Mouse (Mus musculus) gastrocnemius, adult 2 months (tissue): ENCODE measurements around the gene Tspyl4. TPM values are rescaled to one million over a fixed set of nuclear protein-coding genes. Genes with fewer than 3 reads are reported as not detected.
A peak's percentile ranks its signal among the peaks of the same experiment; 100 is the strongest.

ENCODE experiments used
- DNase-seq: peaks from one replicate; pipeline ENCODE4 v3.0.0; 2022
- H3K27ac ChIP-seq: fragments of 200-600 bp; 2 replicates; pipeline ENCODE4 v1.8.1; 2022; ENCODE audit warnings: mild to moderate bottlenecking
- H3K4me3 ChIP-seq: fragments of 200-600 bp; 2 replicates; pipeline ENCODE4 v1.8.1; 2022; ENCODE audit warnings: mild to moderate bottlenecking, moderate library complexity
- CTCF ChIP-seq: fragments of 200-600 bp; IDR thresholded peaks from 2 replicates; pipeline ENCODE4 v1.8.1; 2022; ENCODE audit warnings: antibody characterized with exemption, mild to moderate bottlenecking, moderate library complexity
- intact Hi-C: fragments of 180-260 bp; cut with DNase I; formaldehyde crosslinking; loops from one replicate; pipeline ENCODE4 v1.15.1; 2025
- total RNA-seq, 2 experiments: library from RNA; stranded (reverse); gene quantifications; 2 replicates each; pipeline ENCODE4 v1.2.3; 2021

Tspyl4 gene
- total RNA-seq, 2 experiments from 2014 or later = 1.4 to 1.5 TPM

DNA sequence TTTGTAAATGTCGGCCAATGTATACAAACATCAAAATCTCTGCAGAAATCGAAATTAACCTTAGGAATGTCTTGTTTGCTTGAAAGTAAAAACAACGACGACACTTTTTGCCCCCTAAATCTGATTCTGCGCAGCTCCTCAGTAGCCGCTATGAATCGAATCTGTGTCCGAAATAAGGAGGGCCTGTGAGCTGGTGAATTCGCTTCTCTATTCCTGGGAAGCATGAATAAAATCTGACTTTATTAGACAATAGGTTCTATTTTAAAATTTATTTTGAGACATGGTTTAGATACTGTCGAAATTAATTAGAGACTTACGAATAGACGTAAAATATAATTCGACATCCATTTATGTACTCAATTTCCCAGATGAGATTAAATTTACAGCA is 337 bp upstream of the Tspyl4 start:
- peak overlapping the region; percentile 81 for H3K27ac ChIP-seq
- no peak for DNase-seq
- H3K4me3 ChIP-seq = peak overlapping the region; percentile 78
- intact Hi-C loops = loop anchor here (2.0 kb wide), 1 partner anchor 14 kb away; the partner anchor contains the start of gene Tspyl1
- no peak for TF ChIP-seq CTCF

DNA sequence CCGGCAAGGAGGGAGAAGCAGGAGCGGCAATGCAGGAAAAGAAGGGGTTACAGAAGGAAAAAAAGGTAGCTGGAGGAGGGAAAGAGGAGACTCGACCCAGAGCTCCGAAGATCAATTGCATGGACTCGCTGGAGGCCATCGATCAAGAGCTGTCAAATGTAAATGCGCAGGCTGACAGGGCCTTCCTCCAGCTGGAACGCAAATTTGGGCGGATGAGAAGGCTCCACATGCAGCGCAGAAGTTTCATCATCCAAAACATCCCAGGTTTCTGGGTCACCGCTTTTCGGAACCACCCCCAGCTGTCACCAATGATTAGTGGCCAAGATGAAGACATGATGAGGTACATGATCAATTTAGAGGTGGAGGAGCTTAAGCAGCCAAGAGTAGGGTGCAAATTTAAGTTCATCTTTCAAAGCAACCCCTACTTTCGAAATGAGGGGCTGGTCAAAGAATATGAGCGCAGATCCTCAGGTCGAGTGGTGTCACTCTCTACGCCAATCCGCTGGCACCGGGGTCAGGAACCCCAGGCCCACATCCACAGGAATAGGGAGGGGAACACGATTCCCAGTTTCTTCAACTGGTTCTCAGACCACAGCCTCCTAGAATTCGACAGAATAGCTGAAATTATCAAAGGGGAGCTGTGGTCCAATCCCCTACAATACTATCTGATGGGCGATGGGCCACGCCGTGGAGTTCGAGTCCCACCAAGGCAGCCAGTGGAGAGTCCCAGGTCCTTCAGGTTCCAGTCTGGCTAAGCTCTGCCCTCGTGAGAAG is 925 bp downstream of the Tspyl4 start:
- peak; percentile 49 for DNase-seq
- intact Hi-C loops = loop anchor here (2.0 kb wide), 1 partner anchor 15 kb away; the partner anchor contains the start of gene Tspyl1
- peak overlapping the region; percentile 81 for H3K27ac ChIP-seq
- TF ChIP-seq CTCF = no peak
- H3K4me3 ChIP-seq = peak overlapping the region; percentile 78

DNA sequence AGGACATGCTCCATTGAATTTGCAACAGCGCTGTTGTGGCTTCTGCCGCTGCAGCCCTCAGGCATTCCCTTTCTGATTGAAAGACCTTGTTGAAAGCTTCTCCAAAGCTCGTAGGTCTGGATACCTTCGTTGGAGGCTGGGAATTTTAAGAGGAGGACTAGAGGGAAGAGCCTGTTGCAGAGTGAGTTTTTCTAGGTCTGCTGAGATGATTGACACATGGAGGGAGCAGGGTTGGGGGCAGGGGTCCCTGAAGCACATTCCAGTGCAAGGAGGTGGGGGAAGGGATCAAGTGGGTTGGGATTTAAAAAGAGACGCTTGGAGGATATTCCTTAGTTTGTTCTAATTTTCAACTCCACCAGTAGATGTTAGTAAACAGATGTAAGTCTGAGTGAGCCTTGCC is 3.1 kb downstream of the Tspyl4 start:
- no peak overlapping the region for H3K27ac ChIP-seq
- no peak for DNase-seq
- intact Hi-C loops = no loop called here
- no peak for TF ChIP-seq CTCF
- peak overlapping the region; percentile 30 for H3K4me3 ChIP-seq

DNA sequence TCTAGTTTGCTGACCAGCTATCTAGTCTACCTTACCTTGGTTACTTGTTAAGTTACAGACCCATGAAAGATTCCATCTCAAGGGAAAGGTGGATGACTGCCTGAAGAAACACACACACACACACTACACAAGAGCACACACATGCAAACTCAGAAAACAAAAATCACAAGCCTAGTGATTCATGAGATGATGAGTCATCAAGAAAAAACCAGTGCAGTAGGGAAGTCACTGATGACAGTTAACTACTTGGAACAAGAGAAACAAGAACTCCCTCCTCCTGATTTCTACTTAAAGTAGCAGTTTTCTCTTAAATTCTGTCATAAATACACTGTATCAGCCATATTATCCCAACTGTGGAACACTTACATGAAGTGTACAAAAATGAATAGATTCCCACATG is 9.8 kb downstream of the Tspyl4 start:
- Histone ChIP-seq H3K4me3 (no peak overlapping the region), H3K27ac (no peak overlapping the region)
- intact Hi-C loops = no loop called here
- no peak for DNase-seq
- no peak for TF ChIP-seq CTCF

DNA sequence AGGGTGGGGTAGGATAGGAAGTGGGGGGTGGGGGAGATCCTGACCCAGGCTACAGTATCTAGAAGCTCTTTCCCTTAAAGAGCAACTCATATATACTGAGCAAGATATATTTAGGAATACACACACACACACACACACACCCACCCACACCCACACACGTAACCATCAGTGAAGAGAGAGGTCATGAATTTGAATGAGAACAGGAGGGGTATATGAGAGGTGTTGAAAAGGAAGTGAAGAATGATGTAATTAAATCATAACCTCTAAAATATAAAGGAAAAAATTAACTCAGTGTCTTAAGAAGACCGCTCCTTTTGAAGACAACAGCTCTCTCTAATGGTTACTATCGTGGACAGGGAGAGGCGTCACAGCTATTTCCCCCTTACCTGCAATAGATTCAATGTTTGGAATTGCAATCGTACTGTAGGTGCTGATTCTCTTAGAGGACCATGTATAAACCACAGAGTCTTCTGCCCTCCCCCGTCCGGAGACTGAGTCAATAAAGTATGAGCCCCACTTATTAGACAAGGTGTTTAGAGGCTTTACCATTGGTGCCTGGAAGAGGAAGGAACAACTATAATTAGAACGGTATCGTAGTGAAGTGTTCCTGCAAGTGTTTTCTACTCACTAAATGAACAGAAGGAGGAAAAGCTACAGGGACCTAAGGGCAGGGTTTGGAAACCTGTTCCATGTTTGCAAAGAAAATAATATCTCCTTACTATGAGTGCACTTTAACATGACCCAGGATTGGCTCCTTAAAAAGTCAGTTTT is 12.9 kb downstream of the Tspyl4 start:
- DNase-seq = no peak

DNA sequence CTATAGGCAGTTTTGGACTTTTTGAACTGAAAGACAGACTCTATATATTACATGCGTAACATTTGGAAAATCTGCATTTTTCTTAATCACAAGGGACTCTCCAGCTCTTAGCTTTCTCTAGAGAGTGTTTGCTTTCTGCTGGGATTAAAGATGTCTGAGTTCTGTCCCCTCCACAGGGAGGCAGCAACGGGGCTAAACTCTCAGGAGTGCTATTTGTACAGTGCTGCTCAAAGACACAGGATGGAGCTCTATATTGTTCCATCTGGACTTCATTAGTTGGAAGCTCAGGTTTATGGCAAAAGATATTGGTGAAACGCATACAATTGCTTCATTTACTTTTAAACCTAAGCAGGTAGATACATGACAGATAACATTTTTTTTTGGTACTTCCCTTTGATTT is 15.3 kb downstream of the Tspyl4 start:
- no peak overlapping the region for H3K4me3 ChIP-seq
- TF ChIP-seq CTCF = no peak
- intact Hi-C loops = no loop called here
- no peak for DNase-seq
- no peak overlapping the region for H3K27ac ChIP-seq

More for the DNA sequence above, 12.9 kb downstream of the Tspyl4 start:
- TF ChIP-seq CTCF = no peak
- intact Hi-C loops = no loop called here
- Histone ChIP-seq H3K4me3 (no peak overlapping the region), H3K27ac (no peak overlapping the region)

DNA sequence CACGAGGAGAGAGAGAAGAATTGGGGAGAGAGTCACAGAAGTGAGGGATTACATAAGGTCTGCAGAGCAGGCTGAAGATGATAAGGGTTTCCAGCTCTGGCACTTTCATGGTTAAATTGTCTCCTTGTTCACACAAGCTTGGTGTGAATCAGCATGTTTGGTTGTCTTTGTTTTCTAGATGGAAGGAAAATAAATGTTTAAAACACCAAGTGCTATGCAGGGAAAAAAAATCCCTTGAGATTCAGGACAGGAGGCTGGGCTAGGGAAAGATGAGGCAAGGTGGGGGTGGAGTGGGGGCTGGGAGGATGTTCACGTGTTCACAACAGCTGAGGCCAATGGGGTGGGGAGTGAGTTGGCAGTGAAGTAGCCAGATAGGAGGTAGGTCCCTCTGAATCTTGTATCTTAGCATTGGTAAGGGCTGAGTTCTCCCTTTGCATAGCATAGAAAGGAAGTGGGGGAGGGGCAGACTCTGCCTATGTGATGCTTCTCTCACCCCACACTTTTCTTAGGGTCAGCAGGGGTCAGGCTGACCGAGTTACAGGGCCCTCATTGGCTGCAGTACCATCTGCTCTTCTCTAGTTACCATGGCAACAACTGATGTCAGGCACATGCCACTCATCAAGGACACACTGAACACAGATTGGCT is 19.5 kb downstream of the Tspyl4 start:
- no peak overlapping the region for H3K27ac ChIP-seq
- intact Hi-C loops = no loop called here
- DNase-seq = no peak
- H3K4me3 ChIP-seq = no peak overlapping the region
- TF ChIP-seq CTCF = no peak

DNA sequence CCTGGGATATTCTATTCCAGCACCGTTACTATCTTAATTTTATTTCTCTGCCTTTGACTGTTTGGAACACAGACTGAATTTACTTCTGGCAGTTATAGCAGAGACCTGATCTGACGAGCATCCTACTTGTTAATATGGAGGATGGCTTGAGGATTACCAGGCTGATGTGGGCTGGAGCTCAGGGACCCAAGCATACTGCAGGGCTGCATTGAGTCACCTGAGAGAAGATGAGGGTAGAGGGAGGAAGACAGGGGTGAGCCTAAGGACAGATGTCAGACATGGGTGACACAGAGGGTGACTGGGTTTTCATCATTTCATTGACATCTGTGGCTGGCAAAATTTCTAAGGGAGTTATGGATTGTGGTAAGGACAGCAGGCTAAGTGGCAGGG is 20.0 kb downstream of the Tspyl4 start:
- no peak for DNase-seq
- Histone ChIP-seq H3K4me3 (no peak overlapping the region), H3K27ac (no peak overlapping the region)
- no peak for TF ChIP-seq CTCF
- intact Hi-C loops = no loop called here

DNA sequence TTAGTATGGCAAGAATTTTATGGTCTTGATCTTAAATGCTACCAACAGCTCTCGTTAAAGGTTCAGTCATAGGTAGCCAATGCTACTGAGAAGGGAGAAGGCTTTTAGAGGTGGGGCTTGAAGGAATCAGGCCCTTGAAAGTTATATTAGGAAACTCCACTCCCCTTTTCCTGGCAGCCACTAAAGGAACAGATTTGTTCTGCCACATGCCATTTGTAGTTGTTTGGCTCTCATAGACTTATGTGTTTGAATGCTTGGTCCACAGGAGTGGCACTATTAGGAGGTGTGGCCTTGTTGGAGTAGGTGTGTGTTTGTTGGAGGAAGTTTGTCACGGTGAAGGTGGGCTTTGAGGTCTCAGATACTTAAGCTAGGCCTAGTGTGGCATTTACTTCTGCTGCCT is 23.6 kb downstream of the Tspyl4 start:
- no peak for TF ChIP-seq CTCF
- intact Hi-C loops = no loop called here

DNA sequence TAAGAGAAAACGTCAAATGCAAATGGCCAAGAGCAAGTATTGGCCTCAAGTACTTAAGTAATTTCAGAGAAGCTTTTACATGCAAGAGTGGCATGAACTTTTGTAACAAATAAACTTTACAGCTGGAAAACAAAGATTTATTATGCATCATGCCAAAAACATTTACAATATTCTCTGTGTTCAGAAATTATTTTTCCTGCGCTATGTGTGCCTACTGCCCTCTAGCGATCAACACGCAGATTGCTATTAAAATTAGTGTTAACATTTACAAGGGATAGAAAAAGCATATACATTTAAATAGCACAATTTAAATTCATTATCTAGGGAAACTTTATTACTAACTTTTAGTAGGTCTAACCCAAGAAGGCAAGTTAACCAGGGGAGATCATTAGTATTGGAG is 29.5 kb downstream of the Tspyl4 start:
- Histone ChIP-seq H3K27ac (no peak overlapping the region), H3K4me3 (no peak overlapping the region)
- TF ChIP-seq CTCF = peak; percentile 89; the same call in 1 of the 2 replicates
- DNase-seq = no peak
- intact Hi-C loops = loop anchor here (5.0 kb wide), 1 partner anchor 229 kb away; the partner anchor contains the start of gene Calhm5

More for the DNA sequence above, 23.6 kb downstream of the Tspyl4 start:
- DNase-seq = no peak
- no peak overlapping the region for H3K27ac ChIP-seq
- no peak overlapping the region for H3K4me3 ChIP-seq

DNA sequence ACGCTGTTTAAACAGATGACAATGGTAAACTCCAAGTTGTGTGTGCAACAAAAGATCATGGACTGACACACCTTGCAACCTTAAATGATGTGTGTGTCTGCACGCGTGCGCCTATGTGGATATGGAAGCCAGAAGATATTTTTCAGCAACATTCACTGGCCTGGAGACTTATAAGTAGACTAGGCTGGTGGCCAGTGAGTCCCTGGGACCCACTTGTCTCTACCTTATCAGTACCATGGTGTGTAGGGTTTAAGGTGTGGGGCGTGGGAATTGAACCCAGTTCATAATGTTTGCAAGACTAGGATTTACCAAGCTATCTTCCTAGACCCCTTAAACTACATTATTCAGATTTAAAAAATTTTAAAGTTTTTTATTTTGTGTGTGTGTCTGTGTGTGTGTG is 29.9 kb downstream of the Tspyl4 start:
- no peak for DNase-seq
- TF ChIP-seq CTCF = no peak
- Histone ChIP-seq H3K4me3 (no peak overlapping the region), H3K27ac (no peak overlapping the region)
- intact Hi-C loops = loop anchor here (5.0 kb wide), 1 partner anchor 230 kb away; the partner anchor contains the start of gene Calhm5

DNA sequence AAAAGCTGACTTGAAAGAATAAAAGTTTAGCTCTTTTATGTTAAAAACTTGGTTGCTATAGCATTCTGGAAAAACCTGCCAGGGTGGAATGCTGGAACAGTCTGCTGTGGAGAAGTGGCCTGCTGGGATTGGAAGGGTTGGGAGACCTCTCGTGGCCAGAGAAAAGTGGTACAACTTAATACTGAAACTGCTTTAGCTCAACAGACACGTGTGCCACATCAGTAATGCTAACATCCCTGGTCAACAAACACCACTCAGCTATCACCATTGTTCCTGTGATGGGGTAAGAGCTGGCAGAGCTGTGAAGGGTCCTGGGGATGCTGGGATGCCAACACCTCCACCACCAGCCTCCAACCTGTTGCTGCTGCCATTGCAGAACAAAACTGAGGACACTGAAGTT is 31.1 kb downstream of the Tspyl4 start:
- H3K27ac ChIP-seq = no peak overlapping the region
- intact Hi-C loops = loop anchor here (2.0 to 5.0 kb wide), 2 partner anchors 231 to 296 kb away; partner anchors contain the start of gene Calhm5
- DNase-seq = peak; percentile 37
- H3K4me3 ChIP-seq = no peak overlapping the region
- TF ChIP-seq CTCF = peak; percentile 60

DNA sequence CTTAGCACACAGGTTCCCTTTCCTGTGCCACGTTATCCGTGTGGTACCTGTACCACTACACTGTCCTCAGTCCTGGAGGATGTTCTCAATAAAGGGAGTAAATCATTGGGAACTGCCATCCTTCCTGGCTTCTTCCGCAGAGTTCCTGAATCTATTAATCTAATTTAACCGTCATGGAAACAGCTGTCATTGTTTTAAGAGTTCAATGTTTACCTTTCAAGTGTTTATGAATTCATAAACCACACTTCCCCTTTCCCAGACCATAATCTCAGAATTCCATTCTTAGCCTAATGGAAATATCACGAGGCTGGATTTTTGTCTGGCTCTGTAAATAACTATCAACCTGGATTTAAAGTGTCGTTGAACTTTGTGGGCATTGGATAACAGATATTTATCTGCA is 43.8 kb downstream of the Tspyl4 start:
- Histone ChIP-seq H3K27ac (no peak overlapping the region), H3K4me3 (no peak overlapping the region)
- intact Hi-C loops = no loop called here
- no peak for DNase-seq
- no peak for TF ChIP-seq CTCF
